Mouse (Mus musculus): ENCODE results near the gene Rpl23a. TPM values are rescaled to one million over a fixed set of nuclear protein-coding genes. Genes with fewer than 3 reads are reported as not detected.

Gene Rpl23a
- total RNA-seq, 2 experiments from 2014 or later: 747 to 755 TPM

GRCm38 (mm10) chr11:78180081-78180761 is 3.2 kb downstream of the Rpl23a start:
- Histone ChIP-seq H3K4me3 (no peak overlapping the region; the same call in 1 of the 2 replicates), H3K27ac (no peak overlapping the region)
- no peak for TF ChIP-seq CTCF (conservative IDR thresholded peaks at IDR 0.05)
- no peak for DNase-seq (ENCODE audit: low spot score in 2 of 2)

GRCm38 (mm10) chr11:78179438-78179999 is 3.9 kb downstream of the Rpl23a start:
- H3K4me3 ChIP-seq: peak overlapping the region; percentile 62
- TF ChIP-seq CTCF (conservative IDR thresholded peaks at IDR 0.05): no peak
- H3K27ac ChIP-seq: peak overlapping the region; percentile 90

GRCm38 (mm10) chr11:78178859-78179437 is 4.4 kb downstream of the Rpl23a start:
- Histone ChIP-seq H3K4me3 (peak overlapping the region; percentile 62), H3K27ac (peak overlapping the region; percentile 90)
- TF ChIP-seq CTCF (conservative IDR thresholded peaks at IDR 0.05): no peak
- peak in 1 of 2 experiments; percentile 51 for DNase-seq (ENCODE audit: low spot score in 2 of 2)

More at GRCm38 (mm10) chr11:78179438-78179999, 3.9 kb downstream of the Rpl23a start:
- DNase-seq (ENCODE audit: low spot score in 2 of 2): no peak

DNA sequence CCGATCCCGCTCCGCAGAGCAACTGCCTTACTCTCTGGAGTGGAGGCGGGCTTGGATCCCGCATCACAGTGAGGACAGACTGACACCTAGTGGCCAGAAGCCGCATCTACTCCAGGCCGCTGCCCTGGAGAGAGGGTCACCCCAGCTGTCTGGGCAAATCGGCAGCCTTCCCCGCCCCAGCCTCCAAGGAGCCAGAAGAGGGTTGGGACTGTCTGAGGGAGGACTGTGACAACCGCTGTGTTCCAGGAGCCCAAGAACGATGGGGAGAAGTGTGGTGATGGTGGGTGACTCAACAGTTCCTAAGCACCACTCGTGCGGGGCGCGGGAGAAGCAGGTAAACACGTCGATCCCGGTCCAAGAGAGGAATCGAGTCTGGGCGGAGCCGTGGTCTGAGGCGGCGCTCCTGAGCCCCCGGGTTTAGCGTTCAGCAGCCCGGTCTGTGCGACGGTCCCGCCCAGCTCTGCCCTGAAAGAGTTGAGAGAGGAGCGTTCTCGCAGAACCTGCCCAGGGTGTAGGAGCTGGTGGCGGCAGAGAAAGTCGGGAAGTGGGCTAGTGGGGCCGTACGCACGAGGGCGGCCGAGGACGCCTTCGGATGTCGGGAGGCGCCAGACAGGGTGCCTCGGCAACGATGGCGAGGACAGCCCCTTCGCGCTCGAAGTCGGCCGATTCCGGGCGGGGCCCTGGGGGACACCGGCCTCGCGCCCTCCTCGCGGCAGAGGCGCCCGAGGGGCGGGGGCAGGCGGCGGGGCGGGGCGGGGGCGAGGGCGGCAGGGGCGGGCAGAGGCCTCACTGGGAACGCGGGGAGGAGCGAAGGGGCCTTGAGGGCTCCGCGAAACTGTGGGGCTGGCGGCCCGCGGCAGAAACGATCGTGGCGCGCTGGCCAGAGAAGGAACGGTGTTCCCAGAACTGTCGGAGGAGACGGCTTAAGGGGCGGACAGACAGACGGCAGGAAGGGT is 5.2 kb downstream of the Rpl23a start:
- peak overlapping the region; percentile 62 for H3K4me3 ChIP-seq
- peak; percentile 99 for TF ChIP-seq CTCF (conservative IDR thresholded peaks at IDR 0.05)
- DNase-seq (ENCODE audit: low spot score in 2 of 2): peak; percentile 88 to 93
- H3K27ac ChIP-seq: peak overlapping the region; percentile 90

GRCm38 (mm10) chr11:78177437-78177836 is 5.9 kb downstream of the Rpl23a start:
- no peak for DNase-seq (ENCODE audit: low spot score in 2 of 2)
- no peak for TF ChIP-seq CTCF (conservative IDR thresholded peaks at IDR 0.05)
- peak overlapping the region; percentile 62 for H3K4me3 ChIP-seq
- H3K27ac ChIP-seq: peak overlapping the region; percentile 82

- H3K4me3 ChIP-seq: peak overlapping the region; percentile 62
- TF ChIP-seq CTCF (conservative IDR thresholded peaks at IDR 0.05): no peak
- no peak for DNase-seq (ENCODE audit: low spot score in 2 of 2)
- peak overlapping the region; percentile 82 for H3K27ac ChIP-seq
Measured at GRCm38 (mm10) chr11:78176905-78177331, 6.5 kb downstream of the Rpl23a start.

DNA sequence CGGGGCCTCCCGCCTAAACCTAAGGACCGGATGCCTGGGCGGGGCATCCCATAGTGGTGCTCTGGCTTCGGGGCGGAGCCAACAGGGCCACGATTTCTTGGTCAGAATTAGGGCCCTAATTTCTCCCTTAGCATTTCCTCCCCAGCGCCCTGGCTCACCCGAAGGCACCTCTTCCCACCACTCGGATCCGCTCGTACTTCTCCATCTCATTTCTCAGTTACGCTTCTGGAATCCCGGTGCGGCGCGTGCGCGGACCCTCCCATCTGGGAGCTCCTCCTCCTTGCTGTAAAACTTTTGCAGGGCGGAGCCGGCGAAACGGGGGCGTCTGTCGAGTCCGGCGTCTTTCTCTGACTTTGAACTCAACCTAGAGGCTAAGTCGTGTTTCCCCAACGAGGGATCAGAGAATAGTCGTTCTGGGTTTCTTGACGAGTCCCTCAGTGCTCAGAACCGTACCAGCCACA is 7.0 kb downstream of the Rpl23a start, which contains the start of the genes Nek8 and Tlcd1:
Gene Nek8, minus strand, starts transcription at position 274 of the 461 bp plus-strand sequence.
Gene Tlcd1, plus strand, starts transcription at position 310 of the 461 bp plus-strand sequence.
- DNase-seq (ENCODE audit: low spot score in 2 of 2): peak; percentile 70 to 79
- Histone ChIP-seq H3K4me3 (peak within 1 kb of the TSS; percentile 62), H3K27ac (peak within 1 kb of the TSS; percentile 82)
- TF ChIP-seq CTCF (conservative IDR thresholded peaks at IDR 0.05): no peak

DNA sequence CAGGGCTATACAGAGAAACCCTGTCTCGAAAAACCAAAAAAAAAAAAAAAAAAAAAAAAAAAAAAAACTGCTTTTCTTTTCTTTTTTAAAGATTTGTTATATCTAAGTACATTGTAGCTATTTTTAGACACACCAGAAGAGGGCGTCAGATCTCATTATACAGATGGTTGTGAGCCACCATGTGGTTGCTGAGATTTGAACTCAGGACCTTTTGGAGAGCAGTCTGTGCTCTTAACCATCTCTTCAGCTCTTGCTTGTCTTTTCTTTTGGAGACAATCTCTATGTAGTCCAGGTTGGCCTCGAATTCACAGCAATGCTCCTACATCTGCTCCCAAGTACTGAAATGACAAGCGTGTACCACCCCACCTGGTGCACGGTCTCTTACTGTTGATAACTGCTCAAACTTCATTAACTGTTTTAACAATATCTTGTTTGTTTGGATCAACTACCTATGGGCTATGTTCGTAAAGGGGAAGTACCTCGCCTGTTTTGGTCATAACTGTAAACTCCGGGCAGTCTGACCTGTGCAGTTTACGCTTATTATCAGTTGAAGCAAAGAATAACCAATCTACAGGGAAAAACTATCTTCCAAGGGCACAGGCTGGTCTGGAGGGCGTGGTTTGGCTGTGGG is 7.5 kb downstream of the Rpl23a start:
- no peak for DNase-seq (ENCODE audit: low spot score in 2 of 2)
- Histone ChIP-seq H3K27ac (peak overlapping the region; percentile 82), H3K4me3 (peak overlapping the region; percentile 62)
- peak; percentile 52 for TF ChIP-seq CTCF (conservative IDR thresholded peaks at IDR 0.05)

DNA sequence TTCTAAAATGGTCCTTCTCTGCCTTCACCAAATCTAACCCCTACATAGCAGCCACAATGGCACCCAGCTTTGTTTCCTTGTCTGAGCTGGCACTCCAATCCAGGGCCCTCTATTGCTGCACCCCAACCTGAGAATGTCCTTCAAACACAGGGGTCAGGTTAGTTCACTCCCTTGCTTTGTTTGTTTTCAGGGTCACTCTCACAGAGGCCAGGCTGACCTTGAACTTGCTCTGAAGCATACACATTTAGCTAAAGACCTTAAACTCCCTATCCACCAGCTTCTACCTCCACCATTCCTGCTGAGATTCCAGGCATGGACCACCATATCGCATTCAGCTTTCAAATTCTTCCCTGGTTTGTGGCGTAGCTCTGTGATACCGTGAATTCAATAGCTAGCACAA is 8.9 kb downstream of the Rpl23a start:
- Histone ChIP-seq H3K27ac (no peak overlapping the region), H3K4me3 (no peak overlapping the region)
- DNase-seq (ENCODE audit: low spot score in 2 of 2): no peak
- no peak for TF ChIP-seq CTCF (conservative IDR thresholded peaks at IDR 0.05)

- DNase-seq (ENCODE audit: low spot score in 2 of 2): no peak
- no peak for TF ChIP-seq CTCF (conservative IDR thresholded peaks at IDR 0.05)
- Histone ChIP-seq H3K4me3 (no peak overlapping the region), H3K27ac (no peak overlapping the region)
Measured at GRCm38 (mm10) chr11:78172748-78173383, 10.5 kb downstream of the Rpl23a start.

DNA sequence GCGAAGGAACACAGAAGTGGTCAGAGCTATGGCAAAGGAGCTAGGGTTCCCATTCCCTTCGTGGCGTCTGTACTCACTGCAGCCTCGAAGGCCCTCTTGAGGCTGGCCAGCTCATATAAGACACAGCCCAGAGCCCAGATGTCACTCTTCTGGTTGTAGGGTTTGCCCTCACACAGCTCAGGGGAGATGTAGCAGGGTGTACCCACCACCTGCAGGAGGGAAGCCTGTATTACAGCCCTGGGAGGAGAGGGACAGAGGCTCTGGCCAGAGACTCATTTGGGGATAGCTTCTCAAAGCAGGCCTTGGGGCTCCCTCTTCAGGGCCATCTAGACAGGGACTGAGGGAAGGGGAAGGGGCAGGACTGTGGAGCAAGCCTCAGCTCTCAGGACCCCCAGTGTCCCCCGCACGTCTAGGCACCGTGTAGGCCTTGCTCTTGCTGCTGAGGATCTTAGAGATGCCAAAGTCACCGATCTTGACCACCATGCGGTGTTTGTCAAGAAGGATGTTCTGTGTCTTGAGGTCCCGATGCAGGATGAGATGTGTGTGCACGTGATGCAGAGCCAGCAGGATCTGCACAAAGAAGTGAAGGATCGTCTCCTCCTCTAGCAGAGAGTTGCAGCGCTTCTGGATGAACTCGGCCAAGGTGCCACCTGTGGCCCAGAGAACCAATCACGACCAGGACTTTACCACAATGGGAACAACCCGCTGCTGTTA is 11.2 kb downstream of the Rpl23a start:
- TF ChIP-seq CTCF (conservative IDR thresholded peaks at IDR 0.05): peak; percentile 50
- no peak overlapping the region for H3K4me3 ChIP-seq
- H3K27ac ChIP-seq: no peak overlapping the region
- DNase-seq (ENCODE audit: low spot score in 2 of 2): no peak

Measured in layer of hippocampus, adult 2 months (tissue).